In genomic region chr2:31172536-31172935, GRCm38 (mm10) we compare ENCODE assay signal across 13 mouse cellular contexts. TPM values are rescaled to one million over a fixed set of nuclear protein-coding genes. Genes with fewer than 3 reads are reported as not detected.
DNase-seq lines count a peak whose midpoint lies in the region; ATAC-seq and TF ChIP-seq lines count a peak whose summit lies in the region.
"Had no signal": no experiment of that assay in that cellular context is flagged by ENCODE, and none has a peak within 500 bp of the region (broad histone marks: within the 10 kb centered on the region; RNA-seq: fewer than 3 reads in every experiment).

No protein-coding gene starts in this region.

- ATAC-seq in heart, postnatal 0 days (ENCODE audit: insufficient read depth, low read depth) = no peak
- ATAC-seq in neural tube, embryonic 13.5 days (ENCODE audit: low read depth) = no peak
- ATAC-seq in stomach, embryonic 14.5 days (ENCODE audit: insufficient number of reproducible peaks, insufficient read depth, low FRiP score, low read depth) = no peak
- ATAC-seq: forebrain, embryonic 16.5 days had no signal

- H3K9me3 ChIP-seq in heart, postnatal 0 days (replicated peaks; ENCODE audit: control insufficient read depth, low read length) = no peaks in the 10 kb centered on the region
- no peaks in the 10 kb centered on the region for H3K9me3 ChIP-seq in neural tube, embryonic 13.5 days
- no peaks in the 10 kb centered on the region for H3K9me3 ChIP-seq in stomach, embryonic 14.5 days (ENCODE audit: control insufficient read depth, low read depth, low read length)
- H3K9me3 ChIP-seq: hindbrain, embryonic 10.5 days; stomach, embryonic 15.5 days had no signal

- TF ChIP-seq EP300 in heart, postnatal 0 days (IDR thresholded peaks at IDR 0.05; ENCODE audit: low read depth) = no peak

- peak; percentile 25; the same call in 1 of the 2 replicates for TF ChIP-seq CTCF in heart, postnatal 0 days (IDR thresholded peaks at IDR 0.05; ENCODE audit: low read depth)

- H3K4me3 ChIP-seq in heart, postnatal 0 days (ENCODE audit: low read depth, low read length) = no peak overlapping the region
- H3K4me3 ChIP-seq in neural tube, embryonic 13.5 days = no peak overlapping the region
- no peak overlapping the region for H3K4me3 ChIP-seq in brown adipose tissue, adult 24 weeks (ENCODE audit: insufficient read depth, low read depth, low read length)
- H3K4me3 ChIP-seq in stomach, embryonic 14.5 days (ENCODE audit: low read depth, low read length) = no peak overlapping the region
- H3K4me3 ChIP-seq: hindbrain, embryonic 10.5 days; stomach, embryonic 15.5 days had no signal

- H3K9ac ChIP-seq in heart, postnatal 0 days (replicated peaks; ENCODE audit: low read depth, low read length) = no peak overlapping the region
- no peak overlapping the region for H3K9ac ChIP-seq in neural tube, embryonic 13.5 days
- no peak overlapping the region for H3K9ac ChIP-seq in stomach, embryonic 14.5 days (replicated peaks; ENCODE audit: low read depth, low read length)
- H3K9ac ChIP-seq: stomach, embryonic 15.5 days had no signal

- DNase-seq in heart, postnatal 0 days (ENCODE audit: low spot score) = no peak
- DNase-seq in heart, adult 18-20 months = no peak
- DNase-seq in neural tube, embryonic 10.5 days (ENCODE audit: extremely low spot score, low spot score) = no peak
- no peak for DNase-seq in cerebellum, postnatal 14 days
- no peak for DNase-seq in gastrocnemius, postnatal 4 days (ENCODE audit: low spot score in 2 of 2)
- DNase-seq: embryo, embryonic 11 days; retina, postnatal 1 day had no signal

- H3K27me3 ChIP-seq in heart, postnatal 0 days (ENCODE audit: control insufficient read depth, insufficient read depth, low read length) = no peaks in the 10 kb centered on the region
- no peaks in the 10 kb centered on the region for H3K27me3 ChIP-seq in neural tube, embryonic 13.5 days
- no peaks in the 10 kb centered on the region for H3K27me3 ChIP-seq in stomach, embryonic 14.5 days (ENCODE audit: control insufficient read depth, insufficient read depth, low read length)
- H3K27me3 ChIP-seq: stomach, embryonic 15.5 days had no signal

- H3K4me2 ChIP-seq in heart, postnatal 0 days (ENCODE audit: low read depth, low read length) = no peak overlapping the region
- no peak overlapping the region for H3K4me2 ChIP-seq in neural tube, embryonic 13.5 days
- no peak overlapping the region for H3K4me2 ChIP-seq in stomach, embryonic 14.5 days (replicated peaks; ENCODE audit: low read depth, low read length)
- H3K4me2 ChIP-seq: stomach, embryonic 15.5 days had no signal

- peaks cover 94% of the 10 kb centered on the region for H3K36me3 ChIP-seq in heart, postnatal 0 days (replicated peaks; ENCODE audit: control insufficient read depth, insufficient read depth, low read length)
- peaks cover 99% of the 10 kb centered on the region for H3K36me3 ChIP-seq in neural tube, embryonic 13.5 days
- peaks cover 75% of the 10 kb centered on the region for H3K36me3 ChIP-seq in stomach, embryonic 14.5 days (ENCODE audit: control insufficient read depth, insufficient read depth, low read length)

- H3K4me1 ChIP-seq in heart, postnatal 0 days (ENCODE audit: control insufficient read depth, insufficient read depth) = no peaks in the 10 kb centered on the region
- H3K4me1 ChIP-seq in neural tube, embryonic 13.5 days (replicated peaks) = no peaks in the 10 kb centered on the region
- peaks cover 8% of the 10 kb centered on the region for H3K4me1 ChIP-seq in brown adipose tissue, adult 24 weeks (ENCODE audit: control insufficient read depth, insufficient read depth, insufficient read length, low read length)
- no peaks in the 10 kb centered on the region for H3K4me1 ChIP-seq in stomach, embryonic 14.5 days (ENCODE audit: control insufficient read depth, insufficient read depth, low read length)
- H3K4me1 ChIP-seq: hindbrain, embryonic 10.5 days had no signal

- 92% methylated on average over 5 of the region's 5 CpGs for WGBS in heart, postnatal 0 days
- WGBS in neural tube, embryonic 13.5 days = 89% methylated on average over 5 of the region's 5 CpGs
- 89% methylated on average over 5 of the region's 5 CpGs for WGBS in stomach, embryonic 14.5 days

- H3K27ac ChIP-seq in heart, postnatal 0 days (ENCODE audit: low read depth) = peak overlapping the region; percentile 81; the same call in 1 of the 2 replicates
- 0 out of 2 replicates have a peak overlapping the region, but pooled peaks have one; percentile 19 for H3K27ac ChIP-seq in neural tube, embryonic 13.5 days (replicated peaks)
- H3K27ac ChIP-seq in brown adipose tissue, adult 24 weeks (replicated peaks; ENCODE audit: low read depth, low read length) = peak overlapping the region; percentile 15
- H3K27ac ChIP-seq in stomach, embryonic 14.5 days (ENCODE audit: low read length) = 0 out of 2 replicates have a peak overlapping the region, but pooled peaks have one; percentile 15
- H3K27ac ChIP-seq: hindbrain, embryonic 10.5 days had no signal

RNA-seq across cellular contexts. Expression of gene Gpr107, which starts 20.4 kb away (rescaled TPM):
- total RNA-seq in heart, postnatal 0 days (2014; rRNA removed; ENCODE audit: low replicate concordance) = 42.2 and 69.4 TPM in 2 replicates
- polyA plus RNA-seq in heart, postnatal 0 days (2015; fragmentation: Nextera tagmentation; extraction: Ambion mirVana) = 19.1 and 20.3 TPM in 2 replicates
- 10 to 100 TPM; 26.2 to 27.4 TPM for total RNA-seq in heart, adult 18-20 months (2021)
- 34.9 and 37.3 TPM in 2 replicates for polyA plus RNA-seq in neural tube, embryonic 13.5 days (2015; fragmentation: Nextera tagmentation; extraction: Ambion mirVana)
- 11.9 and 24.7 TPM in 2 replicates for polyA plus RNA-seq in brown adipose tissue, adult 24 weeks (2012; ENCODE audit: insufficient read depth, insufficient read length, missing spikeins)
- 33.5 and 39.8 TPM in 2 replicates for polyA plus RNA-seq in stomach, embryonic 14.5 days (2014; fragmentation: Nextera tagmentation; extraction: Ambion mirVana)
- total RNA-seq in gastrocnemius, postnatal 4 days (2021) = 10 to 100 TPM; 43.2 to 46.0 TPM

RNA-seq across cellular contexts. Expression of gene Fnbp1, which starts 30.7 kb away (rescaled TPM):
- total RNA-seq in heart, postnatal 0 days (2014; rRNA removed; ENCODE audit: low replicate concordance) = 6.4 and 7.7 TPM in 2 replicates
- 10.0 and 11.4 TPM in 2 replicates for polyA plus RNA-seq in heart, postnatal 0 days (2015; fragmentation: Nextera tagmentation; extraction: Ambion mirVana)
- total RNA-seq in heart, adult 18-20 months (2021) = 10 to 100 TPM; 52.3 to 62.0 TPM
- 21.6 and 28.0 TPM in 2 replicates for polyA plus RNA-seq in neural tube, embryonic 13.5 days (2015; fragmentation: Nextera tagmentation; extraction: Ambion mirVana)
- polyA plus RNA-seq in brown adipose tissue, adult 24 weeks (2012; ENCODE audit: insufficient read depth, insufficient read length, missing spikeins) = 25.7 and 38.1 TPM in 2 replicates
- 36.5 and 39.2 TPM in 2 replicates for polyA plus RNA-seq in stomach, embryonic 14.5 days (2014; fragmentation: Nextera tagmentation; extraction: Ambion mirVana)
- total RNA-seq in gastrocnemius, postnatal 4 days (2021) = 10 to 100 TPM; 33.8 to 37.3 TPM

Comparison
In these comparisons a context has a peak if more than half of its experiments do, and no peak if none do; other contexts are left out.
1. H3K27ac ChIP-seq: peak in every context shown above with its lines; median percentile 81 in heart, postnatal 0 days; 19 in neural tube, embryonic 13.5 days; 15 in brown adipose tissue, adult 24 weeks; 15 in stomach, embryonic 14.5 days.